Mouse (Mus musculus): ENCODE measurements at regions not wholly inside any gene's neighbourhood (a gene's known extent, or its start where the extent isn't known, plus 50 kb on each side); places are given as distances from the start of the nearest gene placed in this dataset.

GRCm38 (mm10) chr2:18617520-18617919 lies 54.7 kb upstream of the Commd3 start:
- peaks cover 5% of the 10 kb centered on the region for H3K27me3 ChIP-seq (ENCODE audit: control insufficient read depth)
- TF ChIP-seq TAL1 (IDR thresholded peaks at IDR 0.05; ENCODE audit: low read length) (no peak), GATA1 (IDR thresholded peaks at IDR 0.05; ENCODE audit: low read length) (no peak)
- no peaks in the 10 kb centered on the region for H3K4me1 ChIP-seq (ENCODE audit: control insufficient read depth)
- H3K36me3 ChIP-seq (ENCODE audit: control insufficient read depth): no peaks in the 10 kb centered on the region
- H3K9me3 ChIP-seq (ENCODE audit: control insufficient read depth, low read length): no peaks in the 10 kb centered on the region
- no peak overlapping the region for H3K4me3 ChIP-seq (replicated peaks)

- TF ChIP-seq TAL1 (IDR thresholded peaks at IDR 0.05; ENCODE audit: low read length) (no peak), GATA1 (IDR thresholded peaks at IDR 0.05; ENCODE audit: low read length) (no peak)
- Histone ChIP-seq H3K9me3 (ENCODE audit: control insufficient read depth, low read length) (peaks cover 2% of the 10 kb centered on the region; the same call in 1 of the 2 replicates), H3K4me3 (replicated peaks) (no peak overlapping the region), H3K4me1 (ENCODE audit: control insufficient read depth) (peaks cover 4% of the 10 kb centered on the region), H3K27me3 (ENCODE audit: control insufficient read depth) (peaks cover 73% of the 10 kb centered on the region), H3K36me3 (ENCODE audit: control insufficient read depth) (no peaks in the 10 kb centered on the region)
Measured at GRCm38 (mm10) chr2:18609868-18610185, 62.4 kb upstream of the Commd3 start.

DNA sequence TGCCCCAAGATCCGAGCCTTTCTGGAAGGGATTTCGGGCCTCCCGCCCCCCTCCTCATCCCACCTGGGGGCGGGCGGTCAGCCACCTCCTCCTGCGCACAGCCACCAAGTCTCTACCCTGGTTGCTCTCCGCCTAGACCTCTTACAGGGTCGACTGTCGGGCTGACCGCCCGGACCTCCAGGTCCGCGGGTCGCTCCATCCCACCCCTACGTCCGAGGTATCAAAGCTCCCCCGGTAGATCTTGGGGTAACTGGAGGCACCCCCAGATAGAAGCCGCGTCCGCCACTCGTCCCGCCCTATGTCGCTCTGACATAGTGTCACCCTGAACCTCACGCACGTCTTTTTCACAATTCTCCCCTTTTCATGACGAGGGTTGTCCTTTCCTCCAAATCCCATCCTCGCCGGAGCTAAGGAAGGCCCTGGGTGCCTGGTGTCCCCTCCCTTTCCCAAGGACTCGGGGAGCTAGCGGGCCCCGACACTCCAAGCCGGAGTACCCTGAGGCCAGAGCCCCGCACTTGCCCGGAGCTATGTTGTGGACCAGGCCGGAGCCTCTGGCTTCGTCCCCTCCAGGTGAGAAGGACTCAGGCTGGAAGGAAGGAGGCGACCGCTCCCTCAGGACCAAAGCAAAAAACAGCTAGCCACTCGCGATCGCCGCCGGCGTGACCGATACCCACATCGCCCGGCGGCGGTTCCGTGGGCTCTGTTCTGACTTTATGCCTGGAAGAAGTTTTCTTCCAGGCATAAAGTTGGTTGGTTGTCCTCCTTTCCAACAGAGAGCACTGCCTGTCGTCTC lies 62.9 kb upstream of the Commd3 start:
- Histone ChIP-seq H3K9me3 (ENCODE audit: control insufficient read depth, low read length) (peaks cover 2% of the 10 kb centered on the region; the same call in 1 of the 2 replicates), H3K36me3 (ENCODE audit: control insufficient read depth) (no peaks in the 10 kb centered on the region), H3K4me3 (replicated peaks) (peak overlapping the region; percentile 9), H3K4me1 (ENCODE audit: control insufficient read depth) (peaks cover 4% of the 10 kb centered on the region), H3K27me3 (ENCODE audit: control insufficient read depth) (peaks cover 75% of the 10 kb centered on the region)
- TF ChIP-seq TAL1 (IDR thresholded peaks at IDR 0.05; ENCODE audit: low read length) (no peak), GATA1 (IDR thresholded peaks at IDR 0.05; ENCODE audit: low read length) (no peak)

GRCm38 (mm10) chr2:18608260-18609074 lies 63.7 kb upstream of the Commd3 start:
- TF ChIP-seq TAL1 (IDR thresholded peaks at IDR 0.05; ENCODE audit: low read length) (no peak), GATA1 (IDR thresholded peaks at IDR 0.05; ENCODE audit: low read length) (no peak)
- H3K36me3 ChIP-seq (ENCODE audit: control insufficient read depth): no peaks in the 10 kb centered on the region
- H3K27me3 ChIP-seq (ENCODE audit: control insufficient read depth): peaks cover 75% of the 10 kb centered on the region
- H3K4me1 ChIP-seq (ENCODE audit: control insufficient read depth): peaks cover 4% of the 10 kb centered on the region
- H3K9me3 ChIP-seq (ENCODE audit: control insufficient read depth, low read length): peaks cover 2% of the 10 kb centered on the region; the same call in 1 of the 2 replicates
- peak overlapping the region; percentile 18 for H3K4me3 ChIP-seq (replicated peaks)

GRCm38 (mm10) chr2:18607586-18608259 lies 64.5 kb upstream of the Commd3 start:
- H3K36me3 ChIP-seq (ENCODE audit: control insufficient read depth): no peaks in the 10 kb centered on the region
- no peak overlapping the region for H3K4me3 ChIP-seq (replicated peaks)
- TF ChIP-seq TAL1 (IDR thresholded peaks at IDR 0.05; ENCODE audit: low read length) (no peak), GATA1 (IDR thresholded peaks at IDR 0.05; ENCODE audit: low read length) (no peak)
- H3K9me3 ChIP-seq (ENCODE audit: control insufficient read depth, low read length): peaks cover 2% of the 10 kb centered on the region; the same call in 1 of the 2 replicates
- peaks cover 73% of the 10 kb centered on the region for H3K27me3 ChIP-seq (ENCODE audit: control insufficient read depth)
- peaks cover 4% of the 10 kb centered on the region for H3K4me1 ChIP-seq (ENCODE audit: control insufficient read depth)

- Histone ChIP-seq H3K4me1 (ENCODE audit: control insufficient read depth) (peaks cover 4% of the 10 kb centered on the region), H3K9me3 (ENCODE audit: control insufficient read depth, low read length) (peaks cover 2% of the 10 kb centered on the region; the same call in 1 of the 2 replicates), H3K36me3 (ENCODE audit: control insufficient read depth) (no peaks in the 10 kb centered on the region), H3K27me3 (ENCODE audit: control insufficient read depth) (peaks cover 66% of the 10 kb centered on the region), H3K4me3 (replicated peaks) (no peak overlapping the region)
- TF ChIP-seq TAL1 (IDR thresholded peaks at IDR 0.05; ENCODE audit: low read length): no peak
- no peak for TF ChIP-seq GATA1 (IDR thresholded peaks at IDR 0.05; ENCODE audit: low read length)
Measured at GRCm38 (mm10) chr2:18607088-18607487, 65.1 kb upstream of the Commd3 start.

- Histone ChIP-seq H3K4me3 (replicated peaks) (no peak overlapping the region), H3K4me1 (ENCODE audit: control insufficient read depth) (peaks cover 4% of the 10 kb centered on the region), H3K27me3 (ENCODE audit: control insufficient read depth) (no peaks in the 10 kb centered on the region; the same call in 1 of the 2 replicates), H3K36me3 (ENCODE audit: control insufficient read depth) (no peaks in the 10 kb centered on the region), H3K9me3 (ENCODE audit: control insufficient read depth, low read length) (no peaks in the 10 kb centered on the region)
- TF ChIP-seq GATA1 (IDR thresholded peaks at IDR 0.05; ENCODE audit: low read length) (no peak), TAL1 (IDR thresholded peaks at IDR 0.05; ENCODE audit: low read length) (no peak)
Measured at GRCm38 (mm10) chr2:18592221-18592620, 80.0 kb upstream of the Commd3 start.

GRCm38 (mm10) chr2:18588232-18588631 lies 84.0 kb upstream of the Commd3 start:
- peak overlapping the region; percentile 68 for H3K4me3 ChIP-seq (replicated peaks)
- no peaks in the 10 kb centered on the region for H3K36me3 ChIP-seq (ENCODE audit: control insufficient read depth)
- no peak for TF ChIP-seq TAL1 (IDR thresholded peaks at IDR 0.05; ENCODE audit: low read length)
- TF ChIP-seq GATA1 (IDR thresholded peaks at IDR 0.05; ENCODE audit: low read length): no peak

More at GRCm38 (mm10) chr2:18588232-18588631, 84.0 kb upstream of the Commd3 start:
- H3K9me3 ChIP-seq (ENCODE audit: control insufficient read depth, low read length): no peaks in the 10 kb centered on the region
- peaks cover 17% of the 10 kb centered on the region for H3K4me1 ChIP-seq (ENCODE audit: control insufficient read depth)
- no peaks in the 10 kb centered on the region; the same call in 1 of the 2 replicates for H3K27me3 ChIP-seq (ENCODE audit: control insufficient read depth)
